Comparison of ENCODE assay signal across 8 mouse cellular contexts in the genomic region with DNA sequence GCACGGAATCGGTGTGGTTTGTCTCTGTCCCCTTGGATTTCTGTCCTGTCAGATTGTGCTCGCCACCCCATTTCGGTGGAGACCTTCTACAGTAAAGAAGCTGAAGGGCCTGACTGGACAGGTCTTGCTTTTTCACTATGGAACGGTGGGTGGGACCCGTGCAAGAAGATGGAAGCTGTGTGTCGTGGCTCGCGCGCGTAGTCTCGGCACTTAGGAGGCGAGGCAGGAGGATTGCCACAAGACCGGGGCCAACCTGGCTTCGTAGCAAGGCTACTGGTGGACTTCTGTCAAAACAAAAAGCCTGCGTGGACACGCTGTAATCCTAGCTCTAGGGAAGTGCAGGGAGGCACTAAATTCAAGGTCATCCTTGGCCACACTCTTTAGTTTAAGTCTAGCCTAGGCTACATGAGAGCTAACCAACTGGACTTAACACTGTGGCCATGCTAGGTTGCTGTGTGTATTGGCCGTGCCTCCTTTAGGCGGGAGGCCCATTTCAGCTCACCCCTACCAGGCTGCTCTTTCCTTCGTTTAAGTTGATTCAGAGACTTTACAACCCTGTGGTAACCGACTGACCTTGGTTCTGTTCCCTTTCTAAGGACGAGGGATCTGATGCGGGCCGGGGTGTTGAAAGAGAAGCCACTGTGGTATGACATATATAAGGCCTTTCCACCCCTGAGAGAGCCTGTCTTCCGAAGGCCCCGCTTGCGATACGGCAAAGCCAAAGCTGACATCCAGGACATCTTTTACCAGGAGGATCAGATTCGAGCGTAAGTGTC. TPM values are rescaled to one million over a fixed set of nuclear protein-coding genes. Genes with fewer than 3 reads are reported as not detected.
A peak's percentile ranks its signal among the peaks of the same experiment; 100 is the strongest.
DNase-seq lines count a peak whose midpoint lies in the region; ATAC-seq and TF ChIP-seq lines count a peak whose summit lies in the region.

No protein-coding gene starts in this region.

- H3K27me3 ChIP-seq in lung, embryonic 14.5 days (ENCODE audit: insufficient read depth, low read length) = no peaks in the 10 kb centered on the region
- H3K27me3 ChIP-seq in embryonic facial prominence, embryonic 12.5 days = 0 out of 2 replicates have a peak, but pooled peaks cover under 1% of the 10 kb centered on the region
- H3K27me3 ChIP-seq in hindbrain, postnatal 0 days (ENCODE audit: insufficient read depth, low read length) = no peaks in the 10 kb centered on the region
- H3K27me3 ChIP-seq in midbrain, embryonic 15.5 days (replicated peaks) = no peaks in the 10 kb centered on the region

- intact Hi-C loops in left cerebral cortex, postnatal 4 days (cut with DNase I) = loop anchor here (5.0 kb wide), 1 partner anchor 232 kb away; no protein-coding TSS in a partner anchor
- intact Hi-C loops in gastrocnemius, postnatal 14 days (cut with DNase I; ENCODE audit: low total_unique reads) = no loop called here

- peaks cover 4% of the 10 kb centered on the region; the same call in 1 of the 2 replicates for H3K4me1 ChIP-seq in lung, embryonic 14.5 days (ENCODE audit: insufficient read depth)
- peaks cover 18% of the 10 kb centered on the region for H3K4me1 ChIP-seq in embryonic facial prominence, embryonic 12.5 days
- no peaks in the 10 kb centered on the region; the same call in 1 of the 2 replicates for H3K4me1 ChIP-seq in hindbrain, postnatal 0 days (ENCODE audit: insufficient read depth, low read length)
- H3K4me1 ChIP-seq in midbrain, embryonic 15.5 days = peaks cover 26% of the 10 kb centered on the region

- peak; percentile 26 for ATAC-seq in lung, embryonic 14.5 days (ENCODE audit: insufficient read depth)
- ATAC-seq in embryonic facial prominence, embryonic 12.5 days (ENCODE audit: insufficient number of reproducible peaks, insufficient read depth, low FRiP score, low TSS enrichment) = no peak
- ATAC-seq in hindbrain, postnatal 0 days = peak; percentile 22; the same call in 1 of the 2 replicates
- peak; percentile 24 for ATAC-seq in midbrain, embryonic 15.5 days (replicated peaks)

- DNase-seq in lung, embryonic 14.5 days = no peak
- DNase-seq in lung, postnatal 14 days = no peak
- no peak for DNase-seq in hindbrain, postnatal 0 days (ENCODE audit: low spot score)
- no peak for DNase-seq in left cerebral cortex, postnatal 4 days
- DNase-seq in gastrocnemius, postnatal 14 days = no peak
- no peak for DNase-seq in cerebellum, postnatal 4 days (ENCODE audit: low spot score in 2 of 2)

- 31% methylated on average over 30 of the region's 30 CpGs for WGBS in lung, embryonic 14.5 days
- WGBS in embryonic facial prominence, embryonic 12.5 days = 33% methylated on average over 30 of the region's 30 CpGs
- WGBS in hindbrain, postnatal 0 days = 35% methylated on average over 30 of the region's 30 CpGs
- 33% methylated on average over 30 of the region's 30 CpGs for WGBS in midbrain, embryonic 15.5 days

- peak overlapping the region; percentile 83 for H3K4me3 ChIP-seq in lung, embryonic 14.5 days (ENCODE audit: low read depth, low read length)
- H3K4me3 ChIP-seq in embryonic facial prominence, embryonic 12.5 days = peak overlapping the region; percentile 90
- peak overlapping the region; percentile 88 for H3K4me3 ChIP-seq in hindbrain, postnatal 0 days (ENCODE audit: low read length)
- peak overlapping the region; percentile 70 for H3K4me3 ChIP-seq in midbrain, embryonic 15.5 days

- peak overlapping the region; percentile 52; the same call in 1 of the 2 replicates for H3K27ac ChIP-seq in lung, embryonic 14.5 days (ENCODE audit: low read depth)
- peak overlapping the region; percentile 92; the same call in 1 of the 2 replicates for H3K27ac ChIP-seq in embryonic facial prominence, embryonic 12.5 days
- peak overlapping the region; percentile 76 for H3K27ac ChIP-seq in hindbrain, postnatal 0 days
- peak overlapping the region; percentile 73 for H3K27ac ChIP-seq in midbrain, embryonic 15.5 days

- H3K9me3 ChIP-seq in lung, embryonic 14.5 days (ENCODE audit: low read depth, low read length) = no peaks in the 10 kb centered on the region
- H3K9me3 ChIP-seq in embryonic facial prominence, embryonic 12.5 days = no peaks in the 10 kb centered on the region
- H3K9me3 ChIP-seq in hindbrain, postnatal 0 days (ENCODE audit: low read length) = no peaks in the 10 kb centered on the region
- no peaks in the 10 kb centered on the region for H3K9me3 ChIP-seq in midbrain, embryonic 15.5 days

- TF ChIP-seq CTCF in lung, embryonic 14.5 days (IDR thresholded peaks at IDR 0.05; ENCODE audit: low read depth) = no peak
- TF ChIP-seq CTCF in hindbrain, postnatal 0 days (IDR thresholded peaks at IDR 0.05; ENCODE audit: low read depth) = no peak

- H3K9ac ChIP-seq in lung, embryonic 14.5 days = peak overlapping the region; percentile 80
- H3K9ac ChIP-seq in embryonic facial prominence, embryonic 12.5 days = peak overlapping the region; percentile 83
- H3K9ac ChIP-seq in hindbrain, postnatal 0 days (replicated peaks; ENCODE audit: low read length) = peak overlapping the region; percentile 79
- H3K9ac ChIP-seq in midbrain, embryonic 15.5 days = peak overlapping the region; percentile 83

- H3K4me2 ChIP-seq in lung, embryonic 14.5 days = peak overlapping the region; percentile 91
- H3K4me2 ChIP-seq in embryonic facial prominence, embryonic 12.5 days (replicated peaks) = peak overlapping the region; percentile 93
- H3K4me2 ChIP-seq in hindbrain, postnatal 0 days (ENCODE audit: low read depth, low read length) = peak overlapping the region; percentile 70
- peak overlapping the region; percentile 90 for H3K4me2 ChIP-seq in midbrain, embryonic 15.5 days

- H3K36me3 ChIP-seq in lung, embryonic 14.5 days (ENCODE audit: insufficient read depth) = peaks cover 19% of the 10 kb centered on the region
- H3K36me3 ChIP-seq in embryonic facial prominence, embryonic 12.5 days = peaks cover 11% of the 10 kb centered on the region
- no peaks in the 10 kb centered on the region; the same call in 1 of the 2 replicates for H3K36me3 ChIP-seq in hindbrain, postnatal 0 days (ENCODE audit: insufficient read depth, low read length)
- peaks cover 8% of the 10 kb centered on the region; the same call in 1 of the 2 replicates for H3K36me3 ChIP-seq in midbrain, embryonic 15.5 days (replicated peaks)

RNA-seq across cellular contexts. Expression of a gene that starts 0.6 kb away (rescaled TPM):
- 55.1 and 57.6 TPM in 2 replicates for polyA plus RNA-seq in lung, embryonic 14.5 days (2014; fragmentation: Nextera tagmentation; extraction: Ambion mirVana)
- 63.2 and 65.3 TPM in 2 replicates for polyA plus RNA-seq in embryonic facial prominence, embryonic 12.5 days (2016; fragmentation: Nextera tagmentation; extraction: Ambion mirVana)
- total RNA-seq in hindbrain, postnatal 0 days (2014; rRNA removed) = 29.0 and 48.7 TPM in 2 replicates
- 66.4 and 67.1 TPM in 2 replicates for polyA plus RNA-seq in hindbrain, postnatal 0 days (2015; fragmentation: Nextera tagmentation; extraction: Ambion mirVana)
- 60.6 and 62.4 TPM in 2 replicates for polyA plus RNA-seq in midbrain, embryonic 15.5 days (2015; fragmentation: Nextera tagmentation; extraction: Ambion mirVana)
- 10 to 100 TPM; 55.2 to 65.1 TPM for total RNA-seq in left cerebral cortex, postnatal 4 days (2021)
- total RNA-seq in gastrocnemius, postnatal 14 days (2021) = 100 to 1,000 TPM; 127 to 132 TPM
